Mouse (Mus musculus): ENCODE results near the gene Thrap3.

DNA sequence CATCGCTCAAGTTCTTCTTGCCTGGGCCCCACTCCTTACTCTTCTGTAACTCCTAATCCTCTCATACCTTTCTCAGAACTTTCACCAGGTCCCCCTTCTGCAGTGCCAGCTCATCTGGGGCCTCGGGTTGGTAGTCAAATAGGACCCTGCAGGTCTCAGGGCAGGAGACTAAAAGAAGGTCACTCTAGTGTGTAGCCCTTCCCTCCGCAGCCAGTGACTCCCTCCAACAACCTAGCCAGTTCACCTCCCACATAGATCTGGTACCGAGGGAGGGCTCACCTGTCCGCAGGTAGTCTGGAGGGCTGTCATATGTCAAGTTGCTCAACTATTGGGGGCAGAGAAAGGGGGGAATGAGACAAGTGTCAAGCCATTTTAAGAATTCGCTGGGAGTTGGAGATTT, 41.1 kb downstream of the Thrap3 start:
- TF ChIP-seq CTCF (IDR thresholded peaks at IDR 0.05; ENCODE audit: control insufficient read depth, insufficient read depth, low read length) (no peak), POLR2A (IDR thresholded peaks at IDR 0.05; ENCODE audit: borderline replicate concordance, control insufficient read depth, low read depth, low read length) (no peak)

Data from bone marrow, adult 2 months (tissue).